Mouse (Mus musculus) frontal cortex, postnatal 25 days (tissue): ENCODE data around the gene Gm43951.
A peak's percentile ranks its signal among the peaks of the same experiment; 100 is the strongest.

Source experiments
- DNase-seq, 2 experiments: peaks; one replicate each; pipeline ENCODE4 v3.0.0; 2022; ENCODE audit warnings: low spot score in 2 of 2

Gene Gm43951

GRCm38 (mm10) chr11:72206341-72207203, at the start of gene Gm43951:
Gene Gm43951 (minus strand): TSS chr11:72206840.
- DNase-seq, result no peak

GRCm38 (mm10) chr11:72256441-72256840, 49.8 kb upstream of the Gm43951 start:
- DNase-seq, result no peak

GRCm38 (mm10) chr11:72255629-72256028, 49.0 kb upstream of the Gm43951 start:
- no peak for DNase-seq

GRCm38 (mm10) chr11:72245196-72245753, 38.6 kb upstream of the Gm43951 start:
- DNase-seq, result no peak

- DNase-seq, result no peak
These were observed 33.6 kb upstream of the Gm43951 start for GRCm38 (mm10) chr11:72240062-72240860.

- DNase-seq, result no peak
These were observed 27.4 kb upstream of the Gm43951 start for GRCm38 (mm10) chr11:72234013-72234412.

GRCm38 (mm10) chr11:72232991-72233390, 26.4 kb upstream of the Gm43951 start:
- no peak for DNase-seq

- no peak for DNase-seq
These were observed 25.4 kb upstream of the Gm43951 start for GRCm38 (mm10) chr11:72232068-72232467.

- DNase-seq, result no peak
These were observed 21.9 kb upstream of the Gm43951 start for GRCm38 (mm10) chr11:72228513-72228912.

- no peak for DNase-seq
These were observed 20.3 kb upstream of the Gm43951 start for GRCm38 (mm10) chr11:72226901-72227300.

GRCm38 (mm10) chr11:72226020-72226791, 19.6 kb upstream of the Gm43951 start:
- DNase-seq, result no peak

GRCm38 (mm10) chr11:72224865-72225264, 18.2 kb upstream of the Gm43951 start:
- peak; percentile 77 to 85 for DNase-seq

GRCm38 (mm10) chr11:72223414-72223813, 16.8 kb upstream of the Gm43951 start:
- DNase-seq, result no peak

GRCm38 (mm10) chr11:72221278-72221677, 14.6 kb upstream of the Gm43951 start:
- DNase-seq, result peak; percentile 43 to 53

GRCm38 (mm10) chr11:72217116-72217515, 10.5 kb upstream of the Gm43951 start:
- DNase-seq, result no peak

GRCm38 (mm10) chr11:72215410-72215797, 8.8 kb upstream of the Gm43951 start, which contains the start of gene Med31:
Gene Med31 (minus strand): TSS chr11:72215592.
- DNase-seq, result peak in 1 of 2 experiments; percentile 55

- peak; percentile 83 to 90 for DNase-seq
These were observed 8.2 kb upstream of the Gm43951 start for GRCm38 (mm10) chr11:72214591-72215409.

GRCm38 (mm10) chr11:72207834-72208377, 1.3 kb upstream of the Gm43951 start:
- DNase-seq, result no peak

- DNase-seq, result peak; percentile 82 to 85
These were observed 679 bp upstream of the Gm43951 start, which contains the start of the genes 4933427D14Rik and Txndc17 for GRCm38 (mm10) chr11:72207204-72207833. Gene 4933427D14Rik (minus strand): TSS chr11:72207459. Gene Txndc17 (plus strand): TSS chr11:72207547.

GRCm38 (mm10) chr11:72205256-72205655, 1.4 kb downstream of the Gm43951 start:
- no peak for DNase-seq
